Mouse (Mus musculus): Measurements from ENCODE around the gene Tmub2. TPM values are rescaled to one million over a fixed set of nuclear protein-coding genes. Genes with fewer than 3 reads are reported as not detected.

Gene Tmub2
- polyA plus RNA-seq, 1 experiment from 2014 or later, result 65.2 TPM

DNA sequence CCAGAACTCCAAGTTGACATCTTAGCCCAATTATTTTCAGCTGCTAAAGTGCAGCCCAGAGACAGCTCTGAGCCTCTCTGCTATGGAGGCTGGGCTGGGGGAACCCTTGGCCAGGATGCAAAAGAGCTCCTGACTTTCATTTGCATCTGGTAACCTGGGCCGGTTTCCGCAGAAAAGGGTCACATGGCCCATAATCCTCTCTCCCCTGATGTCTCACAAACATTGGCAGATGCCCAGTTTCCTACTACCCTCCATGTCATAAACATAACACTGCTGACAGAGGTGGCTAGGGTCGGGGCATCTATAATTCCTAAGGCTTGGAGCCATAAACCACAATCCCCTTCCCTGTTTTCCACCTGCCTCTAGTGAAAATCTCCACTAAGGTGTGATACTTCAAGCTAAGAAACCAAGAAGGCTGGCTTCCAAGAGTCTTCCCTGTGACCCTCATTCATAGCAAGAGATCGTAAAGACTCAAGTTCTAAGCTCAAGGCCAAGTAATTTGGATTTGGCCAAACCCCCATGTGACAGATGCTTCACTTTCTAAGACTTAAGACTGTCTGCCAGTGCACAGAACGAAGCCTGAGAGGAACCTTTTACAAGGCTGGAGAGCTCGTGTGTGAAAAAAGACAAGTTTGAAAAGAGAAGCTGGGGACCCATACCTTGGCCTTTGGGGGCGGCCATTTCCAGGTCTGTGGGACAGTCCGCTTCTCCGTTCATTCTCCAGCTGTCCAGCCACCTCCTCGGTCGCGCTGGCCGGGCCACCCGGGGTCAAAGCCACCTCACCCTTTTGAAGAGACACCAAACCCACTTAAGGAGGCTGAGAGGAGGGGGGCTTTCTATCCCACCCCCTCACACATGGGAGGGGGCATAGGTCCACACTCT is 31.2 kb downstream of the Tmub2 start:
- 0 out of 2 replicates have a peak, but pooled peaks cover 3% of the 10 kb centered on the region for H3K36me3 ChIP-seq (ENCODE audit: control insufficient read depth, insufficient read depth, low read length)
- WGBS, result 22% methylated on average over 14 of the region's 14 CpGs
- no peaks in the 10 kb centered on the region for H3K27me3 ChIP-seq (ENCODE audit: control insufficient read depth, insufficient read depth, low read length)
- H3K9me3 ChIP-seq (ENCODE audit: control insufficient read depth, low read length), result no peaks in the 10 kb centered on the region
- H3K4me1 ChIP-seq (replicated peaks; ENCODE audit: control insufficient read depth, insufficient read depth, low read length), result peaks cover 2% of the 10 kb centered on the region; the same call in 1 of the 2 replicates
- ATAC-seq (ENCODE audit: low FRiP score), result peak; percentile 3; the same call in 1 of the 2 replicates
- peak overlapping the region; percentile 90 for H3K4me2 ChIP-seq (replicated peaks; ENCODE audit: low read depth, low read length)
- peak overlapping the region; percentile 100 for H3K4me3 ChIP-seq (ENCODE audit: low read depth, low read length)
- H3K9ac ChIP-seq (ENCODE audit: low read depth, low read length), result peak overlapping the region; percentile 100
- DNase-seq (ENCODE audit: low spot score), result no peak
- peak overlapping the region; percentile 99 for H3K27ac ChIP-seq (ENCODE audit: low read depth, low read length)

DNA sequence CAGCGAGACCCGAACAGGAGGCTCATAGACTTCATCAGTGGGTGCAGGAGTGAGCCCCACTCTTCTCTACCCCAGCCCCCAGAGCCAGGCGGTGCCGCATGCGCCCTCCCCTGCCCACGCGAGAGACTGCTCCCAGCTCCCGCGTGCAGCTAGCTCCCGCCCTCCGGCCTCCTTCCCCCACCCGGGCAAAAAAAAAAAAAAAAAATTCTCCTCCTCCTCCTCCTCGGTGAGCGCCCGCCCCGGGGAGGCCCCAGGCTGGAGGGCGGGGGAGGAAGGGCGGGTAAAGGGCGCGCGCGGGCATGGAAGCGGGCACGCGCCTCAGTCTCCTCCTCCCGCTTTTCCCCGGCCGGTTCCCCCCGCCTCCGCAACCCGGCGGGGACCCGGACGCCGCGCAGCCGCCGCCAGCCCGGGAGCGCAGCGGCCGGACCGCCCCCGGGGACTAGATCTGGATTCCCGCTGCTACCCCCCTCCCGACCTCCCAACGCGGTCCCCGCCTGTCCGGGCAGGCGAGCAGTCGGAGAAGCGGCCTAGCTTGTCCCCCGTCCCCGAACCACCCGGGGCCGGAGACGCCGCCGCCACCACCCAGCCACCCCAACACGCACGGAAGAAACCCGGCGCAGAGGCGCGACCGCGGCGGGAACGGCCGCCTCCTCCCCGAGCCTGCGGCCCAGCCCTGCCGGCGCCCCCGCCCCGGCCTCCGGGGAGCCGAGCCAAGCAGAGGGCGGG is 32.0 kb downstream of the Tmub2 start:
- ATAC-seq (ENCODE audit: low FRiP score) (peak; percentile 39), DNase-seq (ENCODE audit: low spot score) (peak; percentile 88)
- Histone ChIP-seq H3K36me3 (ENCODE audit: control insufficient read depth, insufficient read depth, low read length) (0 out of 2 replicates have a peak, but pooled peaks cover 3% of the 10 kb centered on the region), H3K27ac (ENCODE audit: low read depth, low read length) (peak overlapping the region; percentile 99), H3K4me2 (replicated peaks; ENCODE audit: low read depth, low read length) (peak overlapping the region; percentile 90), H3K9ac (ENCODE audit: low read depth, low read length) (peak overlapping the region; percentile 100), H3K9me3 (ENCODE audit: control insufficient read depth, low read length) (no peaks in the 10 kb centered on the region), H3K4me1 (replicated peaks; ENCODE audit: control insufficient read depth, insufficient read depth, low read length) (peaks cover 2% of the 10 kb centered on the region; the same call in 1 of the 2 replicates), H3K4me3 (ENCODE audit: low read depth, low read length) (peak overlapping the region; percentile 100), H3K27me3 (ENCODE audit: control insufficient read depth, insufficient read depth, low read length) (no peaks in the 10 kb centered on the region)
- under 1% methylated on average over 57 of the region's 80 CpGs for WGBS

DNA sequence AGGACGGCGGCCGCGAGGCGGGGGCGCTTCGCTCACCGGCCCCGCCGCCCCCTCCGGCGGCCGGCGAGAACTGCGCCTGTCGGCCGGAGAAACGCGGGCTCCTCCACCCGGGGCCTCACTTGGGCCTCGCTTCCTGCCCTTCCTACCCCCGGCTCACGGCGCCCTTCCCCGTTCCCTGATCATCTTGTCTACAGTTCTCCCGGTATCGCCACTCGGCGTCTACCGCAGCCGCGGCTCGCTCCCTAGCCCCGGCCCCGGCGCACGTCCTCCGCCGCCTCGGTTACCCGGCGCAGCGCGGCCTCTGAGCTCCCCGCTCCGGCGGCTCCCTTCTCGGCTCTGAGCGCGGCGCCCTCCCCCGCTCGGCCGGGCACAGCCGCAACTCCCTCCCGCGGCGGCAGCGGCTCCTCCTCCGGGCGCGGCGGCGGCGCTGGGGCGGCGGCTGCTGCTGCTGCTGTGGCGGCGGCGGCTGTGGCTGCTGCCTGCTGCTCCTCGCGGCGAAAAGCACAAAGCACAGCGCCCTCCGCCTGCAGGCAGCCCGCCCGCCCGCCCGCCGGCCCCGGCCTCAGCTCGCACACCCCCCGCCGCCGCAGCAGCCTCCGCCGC is 32.7 kb downstream of the Tmub2 start:
- Histone ChIP-seq H3K9ac (ENCODE audit: low read depth, low read length) (peak overlapping the region; percentile 100), H3K4me1 (replicated peaks; ENCODE audit: control insufficient read depth, insufficient read depth, low read length) (peaks cover 2% of the 10 kb centered on the region; the same call in 1 of the 2 replicates), H3K9me3 (ENCODE audit: control insufficient read depth, low read length) (no peaks in the 10 kb centered on the region), H3K27me3 (ENCODE audit: control insufficient read depth, insufficient read depth, low read length) (no peaks in the 10 kb centered on the region), H3K4me3 (ENCODE audit: low read depth, low read length) (peak overlapping the region; percentile 100), H3K27ac (ENCODE audit: low read depth, low read length) (peak overlapping the region; percentile 99), H3K4me2 (replicated peaks; ENCODE audit: low read depth, low read length) (peak overlapping the region; percentile 90), H3K36me3 (ENCODE audit: control insufficient read depth, insufficient read depth, low read length) (0 out of 2 replicates have a peak, but pooled peaks cover 3% of the 10 kb centered on the region)
- peak; percentile 21; the same call in 1 of the 2 replicates for ATAC-seq (ENCODE audit: low FRiP score)
- under 1% methylated on average over 53 of the region's 87 CpGs for WGBS
- peak; percentile 83 for DNase-seq (ENCODE audit: low spot score)

DNA sequence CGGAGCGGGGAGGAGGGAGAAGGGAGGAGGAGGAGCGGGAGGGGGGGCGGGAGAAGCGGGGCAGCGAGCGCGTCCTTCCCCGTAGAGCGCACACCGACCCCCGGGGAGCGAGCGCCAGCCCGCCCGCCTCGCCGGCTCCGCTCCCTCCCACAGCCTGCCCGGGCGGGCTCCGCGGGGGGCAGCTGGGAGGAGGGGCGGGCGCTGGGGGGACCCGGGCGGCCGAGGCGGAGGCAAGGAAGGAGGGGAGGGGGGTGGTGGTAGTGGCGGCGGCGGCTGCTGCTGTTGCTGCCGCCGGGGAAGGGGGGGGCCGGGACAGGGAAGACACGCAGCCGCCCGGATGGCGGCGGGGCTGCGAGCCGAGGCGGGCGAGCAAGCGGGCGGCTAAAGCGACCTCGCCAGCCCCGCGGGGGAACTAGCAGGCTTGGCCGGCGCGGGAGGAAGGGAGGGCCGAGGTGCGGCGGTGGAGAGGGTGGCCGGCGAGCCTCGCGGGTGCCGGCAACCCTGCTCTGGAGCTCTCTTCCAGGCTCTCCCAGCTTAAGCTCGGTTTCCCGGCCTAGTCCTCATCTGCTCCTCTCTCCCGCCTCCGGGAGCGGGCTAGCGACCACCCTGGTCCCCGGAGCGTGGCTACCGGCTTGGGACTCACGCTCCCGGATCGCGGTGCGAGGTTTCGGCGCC is 33.3 kb downstream of the Tmub2 start:
- H3K27ac ChIP-seq (ENCODE audit: low read depth, low read length), result peak overlapping the region; percentile 99
- peak; percentile 57 for ATAC-seq (ENCODE audit: low FRiP score)
- H3K36me3 ChIP-seq (ENCODE audit: control insufficient read depth, insufficient read depth, low read length), result 0 out of 2 replicates have a peak, but pooled peaks cover 3% of the 10 kb centered on the region
- peak overlapping the region; percentile 90 for H3K4me2 ChIP-seq (replicated peaks; ENCODE audit: low read depth, low read length)
- H3K4me1 ChIP-seq (replicated peaks; ENCODE audit: control insufficient read depth, insufficient read depth, low read length), result peaks cover 2% of the 10 kb centered on the region; the same call in 1 of the 2 replicates
- peak; percentile 80 for DNase-seq (ENCODE audit: low spot score)
- peak overlapping the region; percentile 100 for H3K4me3 ChIP-seq (ENCODE audit: low read depth, low read length)
- H3K27me3 ChIP-seq (ENCODE audit: control insufficient read depth, insufficient read depth, low read length), result no peaks in the 10 kb centered on the region
- H3K9ac ChIP-seq (ENCODE audit: low read depth, low read length), result peak overlapping the region; percentile 100
- H3K9me3 ChIP-seq (ENCODE audit: control insufficient read depth, low read length), result no peaks in the 10 kb centered on the region
- WGBS, result under 1% methylated on average over 45 of the region's 77 CpGs

DNA sequence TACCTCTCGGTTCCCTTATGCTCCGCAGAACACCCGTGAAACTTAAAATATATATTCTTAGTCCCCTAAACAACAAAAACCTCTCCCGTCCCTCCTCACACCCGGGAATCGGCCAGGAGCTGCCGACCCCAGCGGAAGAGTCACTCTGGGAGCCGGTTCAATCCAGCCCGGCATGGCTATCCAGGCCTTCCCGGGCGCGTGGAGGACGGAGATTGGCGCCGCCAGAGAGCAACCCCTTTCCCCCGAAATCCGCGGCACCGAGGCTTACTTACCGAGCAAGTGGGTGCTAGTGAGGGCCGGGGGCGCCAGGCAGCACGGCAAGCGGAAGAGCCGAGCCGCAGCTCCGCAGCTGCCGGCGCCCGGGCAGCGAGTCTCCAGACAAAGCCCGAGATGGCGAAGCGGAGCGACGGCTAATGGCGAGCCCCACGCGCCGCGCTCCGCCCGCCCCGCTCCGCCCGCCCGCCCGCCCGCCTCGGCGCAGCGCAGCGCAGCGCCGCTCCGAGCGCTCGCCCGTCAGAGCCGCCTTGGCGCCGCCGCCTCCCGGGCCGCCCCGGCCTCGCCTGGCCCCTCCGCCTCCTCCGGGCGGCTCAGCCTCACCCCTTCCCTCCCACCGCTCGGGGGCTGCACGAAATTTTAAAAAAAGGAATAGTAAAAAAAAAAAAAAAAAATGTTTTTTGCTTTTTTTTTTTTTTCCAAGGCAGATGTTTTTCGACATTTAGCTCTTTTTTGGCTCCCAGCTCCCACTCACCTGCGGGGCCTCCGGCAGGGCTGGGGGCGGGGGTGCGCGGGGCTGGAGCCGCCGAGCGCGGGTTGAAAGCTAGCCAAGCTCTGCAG is 34.1 kb downstream of the Tmub2 start:
- Histone ChIP-seq H3K4me2 (replicated peaks; ENCODE audit: low read depth, low read length) (peak overlapping the region; percentile 90), H3K9me3 (ENCODE audit: control insufficient read depth, low read length) (no peaks in the 10 kb centered on the region)
- DNase-seq (ENCODE audit: low spot score), result peak; percentile 79

DNA sequence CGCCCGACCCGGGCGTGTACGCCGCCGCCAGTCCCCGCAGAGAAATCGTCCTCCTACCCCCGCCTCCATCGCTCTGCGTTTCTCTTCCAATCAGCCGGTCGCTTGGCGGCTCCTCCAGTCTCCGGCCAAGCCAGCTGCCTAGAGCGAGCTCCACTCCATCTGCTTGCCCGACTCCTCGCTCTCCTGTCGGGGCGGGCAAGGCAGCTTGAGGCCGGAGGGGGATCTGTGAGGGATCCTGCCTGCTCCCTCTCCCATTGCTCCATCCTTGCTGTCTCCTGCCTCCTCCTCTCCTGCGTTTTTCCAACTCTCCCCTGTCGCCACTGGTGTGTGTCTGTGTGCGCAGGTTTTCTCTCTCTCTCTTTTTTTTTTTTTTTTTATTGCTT is 34.7 kb downstream of the Tmub2 start, which contains the start of gene Ubtf:
Gene Ubtf (minus strand): TSS at position 333 of the 383 bp plus-strand sequence.
- Histone ChIP-seq H3K4me3 (ENCODE audit: low read depth, low read length) (peak within 1 kb of the TSS; percentile 100), H3K27me3 (ENCODE audit: control insufficient read depth, insufficient read depth, low read length) (no peaks in the 10 kb centered on the region), H3K4me2 (replicated peaks; ENCODE audit: low read depth, low read length) (peak within 1 kb of the TSS; percentile 90), H3K9ac (ENCODE audit: low read depth, low read length) (peak within 1 kb of the TSS; percentile 100), H3K27ac (ENCODE audit: low read depth, low read length) (peak within 1 kb of the TSS; percentile 99), H3K9me3 (ENCODE audit: control insufficient read depth, low read length) (no peaks in the 10 kb centered on the region), H3K4me1 (replicated peaks; ENCODE audit: control insufficient read depth, insufficient read depth, low read length) (no peaks in the 10 kb centered on the region; the same call in 1 of the 2 replicates), H3K36me3 (ENCODE audit: control insufficient read depth, insufficient read depth, low read length) (0 out of 2 replicates have a peak, but pooled peaks cover under 1% of the 10 kb centered on the region)
- 0% methylated on average over 25 of the region's 25 CpGs for WGBS
- ATAC-seq (ENCODE audit: low FRiP score), result peak; percentile 19; the same call in 1 of the 2 replicates
- DNase-seq (ENCODE audit: low spot score), result peak; percentile 81

More for the DNA sequence above, 34.1 kb downstream of the Tmub2 start:
- 0 out of 2 replicates have a peak, but pooled peaks cover 3% of the 10 kb centered on the region for H3K36me3 ChIP-seq (ENCODE audit: control insufficient read depth, insufficient read depth, low read length)
- H3K4me3 ChIP-seq (ENCODE audit: low read depth, low read length), result peak overlapping the region; percentile 100
- no peaks in the 10 kb centered on the region for H3K27me3 ChIP-seq (ENCODE audit: control insufficient read depth, insufficient read depth, low read length)
- peaks cover 2% of the 10 kb centered on the region; the same call in 1 of the 2 replicates for H3K4me1 ChIP-seq (replicated peaks; ENCODE audit: control insufficient read depth, insufficient read depth, low read length)
- H3K9ac ChIP-seq (ENCODE audit: low read depth, low read length), result peak overlapping the region; percentile 100
- peak overlapping the region; percentile 99 for H3K27ac ChIP-seq (ENCODE audit: low read depth, low read length)
- WGBS, result under 1% methylated on average over 78 of the region's 84 CpGs
- ATAC-seq (ENCODE audit: low FRiP score), result no peak

DNA sequence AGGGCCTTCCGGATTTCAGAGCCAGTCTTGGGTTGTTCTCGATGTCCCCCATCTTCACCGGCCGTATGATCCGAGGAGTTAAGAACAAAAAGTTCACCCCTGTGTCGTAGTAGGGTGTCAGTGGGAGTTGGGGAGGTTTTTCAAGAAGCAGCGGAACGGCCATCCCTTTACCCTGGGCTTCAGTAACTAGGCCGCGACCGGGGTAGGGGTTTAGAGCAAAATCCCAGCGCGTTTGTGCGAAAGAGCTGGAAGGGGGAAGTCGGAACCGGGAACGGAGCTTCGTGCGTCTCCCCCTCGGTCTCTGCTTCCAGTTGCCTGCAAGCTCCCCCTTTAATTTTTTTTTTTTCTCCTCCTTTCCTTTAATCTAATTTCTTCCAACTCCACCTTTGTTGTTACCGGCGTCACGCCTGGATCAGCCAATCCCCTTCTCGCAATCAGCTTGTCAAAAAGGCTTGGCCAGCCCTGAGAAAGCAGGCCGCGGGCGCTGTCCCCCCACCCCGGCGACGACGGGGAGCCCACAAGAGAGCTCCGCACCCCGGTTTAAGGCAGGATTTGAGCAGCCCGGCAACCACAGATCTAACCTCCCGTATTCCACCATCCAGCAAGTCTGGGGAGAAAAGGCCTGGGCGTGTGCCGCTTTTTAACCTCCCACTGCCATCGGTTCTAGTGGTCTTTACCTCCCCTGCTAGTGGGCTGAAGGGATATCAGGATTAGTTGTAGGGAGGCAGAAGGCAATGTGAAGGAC is 35.4 kb downstream of the Tmub2 start:
- no peaks in the 10 kb centered on the region for H3K27me3 ChIP-seq (ENCODE audit: control insufficient read depth, insufficient read depth, low read length)
- H3K36me3 ChIP-seq (ENCODE audit: control insufficient read depth, insufficient read depth, low read length), result no peaks in the 10 kb centered on the region
- ATAC-seq (ENCODE audit: low FRiP score) (peak; percentile 31; the same call in 1 of the 2 replicates), DNase-seq (ENCODE audit: low spot score) (peak; percentile 75)
- H3K27ac ChIP-seq (ENCODE audit: low read depth, low read length), result peak overlapping the region; percentile 99
- under 1% methylated on average over 38 of the region's 38 CpGs for WGBS
- H3K9me3 ChIP-seq (ENCODE audit: control insufficient read depth, low read length), result no peaks in the 10 kb centered on the region
- peak overlapping the region; percentile 100 for H3K9ac ChIP-seq (ENCODE audit: low read depth, low read length)
- no peaks in the 10 kb centered on the region; the same call in 1 of the 2 replicates for H3K4me1 ChIP-seq (replicated peaks; ENCODE audit: control insufficient read depth, insufficient read depth, low read length)
- H3K4me2 ChIP-seq (replicated peaks; ENCODE audit: low read depth, low read length), result peak overlapping the region; percentile 90
- H3K4me3 ChIP-seq (ENCODE audit: low read depth, low read length), result peak overlapping the region; percentile 100
